8 mouse cellular contexts compared by ENCODE assay signal in the genomic region with DNA sequence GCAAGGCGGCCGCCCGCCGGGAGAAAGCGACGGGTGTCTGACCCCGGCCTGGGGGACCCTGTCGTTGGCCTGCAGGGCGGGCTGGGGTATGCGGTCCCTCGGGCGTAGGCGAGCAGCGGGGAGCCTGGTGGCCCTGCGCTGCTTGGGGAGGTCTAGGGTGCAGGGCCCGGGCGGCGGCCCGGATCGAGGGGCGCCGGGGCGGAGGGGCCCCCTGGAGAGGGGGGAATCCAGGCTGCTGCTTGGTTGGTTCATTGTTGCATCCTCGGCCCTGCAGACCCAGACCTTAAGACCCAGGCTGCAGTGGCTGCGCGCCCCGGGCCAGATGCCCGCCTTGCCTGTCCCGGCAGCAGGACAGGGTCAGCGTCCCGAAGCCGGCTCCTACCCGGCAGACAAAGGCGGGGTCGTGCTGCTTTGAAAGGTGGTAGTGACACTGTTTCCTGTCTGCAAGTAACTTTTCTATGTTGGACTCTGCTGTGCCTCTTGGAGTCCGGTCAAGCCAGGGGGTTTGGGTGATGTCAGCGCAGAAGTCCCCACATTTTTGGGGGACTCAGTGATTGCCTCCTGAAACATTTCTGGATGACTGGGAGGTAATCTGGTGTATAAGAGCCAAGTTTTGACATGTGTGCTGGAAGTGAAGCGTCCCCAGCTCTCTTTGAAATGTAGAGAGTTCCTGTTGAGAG.
DNase-seq lines count a peak whose midpoint lies in the region; ATAC-seq and TF ChIP-seq lines count a peak whose summit lies in the region.

No protein-coding gene starts in this region.

- peak; percentile 42 for DNase-seq in NIH3T3 (ENCODE audit: low read depth)
- DNase-seq in heart, postnatal 14 days = peak; percentile 47 to 53
- DNase-seq in frontal cortex, postnatal 36 days (ENCODE audit: low spot score in 2 of 2) = no peak

- peak overlapping the region; percentile 73 for H3K4me2 ChIP-seq in embryonic facial prominence, embryonic 12.5 days (replicated peaks)
- H3K4me2 ChIP-seq in limb, embryonic 13.5 days (replicated peaks) = peak overlapping the region; percentile 73
- H3K4me2 ChIP-seq in midbrain, embryonic 16.5 days (ENCODE audit: low read length) = peak overlapping the region; percentile 89

- H3K27me3 ChIP-seq in C2C12 (ENCODE audit: control insufficient read depth, insufficient read depth, insufficient read length) = no peaks in the 10 kb centered on the region
- H3K27me3 ChIP-seq in embryonic facial prominence, embryonic 12.5 days = no peaks in the 10 kb centered on the region
- no peaks in the 10 kb centered on the region for H3K27me3 ChIP-seq in limb, embryonic 13.5 days
- no peaks in the 10 kb centered on the region for H3K27me3 ChIP-seq in midbrain, embryonic 16.5 days (ENCODE audit: control insufficient read depth, insufficient read depth, low read depth, low read length)
- no peaks in the 10 kb centered on the region; the same call in 1 of the 2 replicates for H3K27me3 ChIP-seq in testis, adult 2 months (ENCODE audit: control insufficient read depth, insufficient read depth, low read length)

- WGBS in embryonic facial prominence, embryonic 12.5 days = 1% methylated on average over 38 of the region's 38 CpGs
- 2% methylated on average over 38 of the region's 38 CpGs for WGBS in limb, embryonic 13.5 days
- 0% methylated on average over 30 of the region's 38 CpGs for whole genome bisulfite sequencing in midbrain, embryonic 16.5 days

- peak; percentile 77; the same call in 1 of the 2 replicates for ATAC-seq in embryonic facial prominence, embryonic 12.5 days (ENCODE audit: insufficient number of reproducible peaks, insufficient read depth, low FRiP score, low TSS enrichment)
- no peak for ATAC-seq in limb, embryonic 13.5 days (ENCODE audit: low FRiP score, low read depth)
- ATAC-seq in midbrain, embryonic 16.5 days = peak; percentile 78; the same call in 1 of the 2 replicates

- peaks cover 40% of the 10 kb centered on the region for H3K79me3 ChIP-seq in C2C12 (ENCODE audit: low read depth)

- no peaks in the 10 kb centered on the region for H3K36me3 ChIP-seq in C2C12 (ENCODE audit: control insufficient read depth, insufficient read depth)
- H3K36me3 ChIP-seq in embryonic facial prominence, embryonic 12.5 days = no peaks in the 10 kb centered on the region
- no peaks in the 10 kb centered on the region for H3K36me3 ChIP-seq in limb, embryonic 13.5 days
- no peaks in the 10 kb centered on the region for H3K36me3 ChIP-seq in midbrain, embryonic 16.5 days (ENCODE audit: control insufficient read depth, insufficient read depth, low read length)
- H3K36me3 ChIP-seq in testis, adult 2 months (ENCODE audit: control insufficient read depth, insufficient read depth, low read length) = no peaks in the 10 kb centered on the region; the same call in none of the 2 replicates

- peak overlapping the region; percentile 38 for H3K27ac ChIP-seq in embryonic facial prominence, embryonic 12.5 days
- peak overlapping the region; percentile 70 for H3K27ac ChIP-seq in limb, embryonic 13.5 days
- H3K27ac ChIP-seq in midbrain, embryonic 16.5 days (ENCODE audit: low read length) = peak overlapping the region; percentile 78
- peak overlapping the region; percentile 89 for H3K27ac ChIP-seq in testis, adult 2 months (ENCODE audit: control insufficient read depth, insufficient read depth, low read depth, low read length)

- H3K4me3 ChIP-seq in C2C12 (ENCODE audit: insufficient read depth, poor library complexity, severe bottlenecking) = peak overlapping the region; percentile 82
- H3K4me3 ChIP-seq in embryonic facial prominence, embryonic 12.5 days = peak overlapping the region; percentile 87
- peak overlapping the region; percentile 93 for H3K4me3 ChIP-seq in limb, embryonic 13.5 days
- H3K4me3 ChIP-seq in midbrain, embryonic 16.5 days (ENCODE audit: low read depth, low read length) = peak overlapping the region; percentile 97
- peak overlapping the region; percentile 95 for H3K4me3 ChIP-seq in testis, adult 2 months (ENCODE audit: control insufficient read depth, low read depth, low read length)

- H3ac ChIP-seq in C2C12 (ENCODE audit: control insufficient read depth, insufficient read length, low read depth) = peak overlapping the region; percentile 90

- TF ChIP-seq CTCF in C2C12 (IDR thresholded peaks at IDR 0.05; ENCODE audit: control insufficient read depth, insufficient read depth, insufficient read length) = no peak
- TF ChIP-seq CTCF in testis, adult 2 months (IDR thresholded peaks at IDR 0.05; ENCODE audit: control insufficient read depth, insufficient read depth, insufficient replicate concordance, low read depth, low read length) = no peak

- H3K9me3 ChIP-seq in embryonic facial prominence, embryonic 12.5 days = no peaks in the 10 kb centered on the region
- H3K9me3 ChIP-seq in limb, embryonic 13.5 days = no peaks in the 10 kb centered on the region
- H3K9me3 ChIP-seq in midbrain, embryonic 16.5 days (replicated peaks; ENCODE audit: control insufficient read depth, low read length, poor library complexity, severe bottlenecking) = no peaks in the 10 kb centered on the region

- H3K79me2 ChIP-seq in C2C12 (ENCODE audit: control insufficient read depth, insufficient read depth) = peaks cover 54% of the 10 kb centered on the region

- H3K4me1 ChIP-seq in embryonic facial prominence, embryonic 12.5 days = peaks cover 27% of the 10 kb centered on the region
- peaks cover 41% of the 10 kb centered on the region for H3K4me1 ChIP-seq in limb, embryonic 13.5 days
- H3K4me1 ChIP-seq in midbrain, embryonic 16.5 days (ENCODE audit: control insufficient read depth, insufficient read depth, low read length) = peaks cover 21% of the 10 kb centered on the region
- H3K4me1 ChIP-seq in testis, adult 2 months (ENCODE audit: control insufficient read depth, insufficient read depth, low read length) = peaks cover 12% of the 10 kb centered on the region

- intact Hi-C loops in heart, postnatal 14 days (cut with DNase I) = loop anchor here (5.0 kb wide), 1 partner anchor 53 kb away; no protein-coding TSS in a partner anchor

- peak overlapping the region; percentile 78 for H3K9ac ChIP-seq in embryonic facial prominence, embryonic 12.5 days
- peak overlapping the region; percentile 97 for H3K9ac ChIP-seq in limb, embryonic 13.5 days
- H3K9ac ChIP-seq in midbrain, embryonic 16.5 days (ENCODE audit: low read depth, low read length) = peak overlapping the region; percentile 98

- TF ChIP-seq POLR2A in testis, adult 2 months (IDR thresholded peaks at IDR 0.05; ENCODE audit: control insufficient read depth, low read depth, low read length) = peak; percentile 18; the same call in 1 of the 2 replicates

TF ChIP-seq in C2C12, 6 proteins besides CTCF, POLR2A, EP300 and RAD21:
- TF ChIP-seq MYOG (IDR thresholded peaks at IDR 0.05; ENCODE audit: control insufficient read depth, extremely low read depth, insufficient read length) (no peak), MAX (IDR thresholded peaks at IDR 0.05) (no peak), MYOD1 (IDR thresholded peaks at IDR 0.05; ENCODE audit: control insufficient read depth, insufficient read length, low read depth) (no peak), CEBPB (IDR thresholded peaks at IDR 0.05; ENCODE audit: low read depth) (no peak), FOSL1 (IDR thresholded peaks at IDR 0.05; ENCODE audit: insufficient read depth, low read length, poor library complexity, severe bottlenecking) (no peak), USF1 (IDR thresholded peaks at IDR 0.05; ENCODE audit: low read depth) (no peak)

Comparison
In these comparisons a context has a peak if more than half of its experiments do, and no peak if none do; other contexts are left out.
1. DNase-seq: peak in NIH3T3 (single experiment) and heart, postnatal 14 days (2 of 2); none in frontal cortex, postnatal 36 days (0 of 2).
2. H3K27ac ChIP-seq: peak in every context shown above with its lines; median percentile 89 in testis, adult 2 months; 78 in midbrain, embryonic 16.5 days; 70 in limb, embryonic 13.5 days; 38 in embryonic facial prominence, embryonic 12.5 days.
3. Peak in every context shown above with its lines, with median percentiles within 50 percentile points of each other: H3K4me3 ChIP-seq, H3K4me2 ChIP-seq and H3K9ac ChIP-seq.